Mouse (Mus musculus) urinary bladder, postnatal 36 days (tissue): ENCODE results near the gene Tmem82.

ENCODE experiments used
- DNase-seq, 2 experiments: peaks; one replicate each; pipeline ENCODE4 v3.0.0; 2022; ENCODE audit warnings: low spot score in 2 of 2, mixed read lengths in 1 of 2

The Tmem82 gene

GRCm38 (mm10) chr4:141641961-141642811, 23.8 kb upstream of the Tmem82 start:
- DNase-seq = no peak

GRCm38 (mm10) chr4:141641353-141641771, 22.9 kb upstream of the Tmem82 start:
- DNase-seq = no peak

GRCm38 (mm10) chr4:141639474-141639873, 21.0 kb upstream of the Tmem82 start:
- DNase-seq = no peak

GRCm38 (mm10) chr4:141636693-141637092, 18.3 kb upstream of the Tmem82 start:
- no peak for DNase-seq

GRCm38 (mm10) chr4:141635991-141636390, 17.6 kb upstream of the Tmem82 start:
- DNase-seq = no peak

GRCm38 (mm10) chr4:141632111-141632873, 13.9 kb upstream of the Tmem82 start:
- no peak for DNase-seq

- DNase-seq = no peak
Observed at GRCm38 (mm10) chr4:141631250-141631649, 12.8 kb upstream of the Tmem82 start.

- no peak for DNase-seq
Observed at GRCm38 (mm10) chr4:141630021-141630420, 11.6 kb upstream of the Tmem82 start.

GRCm38 (mm10) chr4:141628661-141629060, 10.2 kb upstream of the Tmem82 start:
- DNase-seq = no peak

GRCm38 (mm10) chr4:141627502-141627901, 9.1 kb upstream of the Tmem82 start:
- no peak for DNase-seq

- DNase-seq = no peak
Observed at GRCm38 (mm10) chr4:141625774-141626550, 7.5 kb upstream of the Tmem82 start.

- no peak for DNase-seq
Observed at GRCm38 (mm10) chr4:141624983-141625773, 6.7 kb upstream of the Tmem82 start.

GRCm38 (mm10) chr4:141624134-141624533, 5.7 kb upstream of the Tmem82 start:
- DNase-seq = no peak

GRCm38 (mm10) chr4:141623666-141624065, 5.2 kb upstream of the Tmem82 start, which contains the start of gene Slc25a34:
Slc25a34 (minus strand) TSS chr4:141623821.
- peak in 1 of 2 experiments; percentile 60 for DNase-seq

GRCm38 (mm10) chr4:141623037-141623436, 4.6 kb upstream of the Tmem82 start:
- DNase-seq = no peak

- DNase-seq = no peak
Observed at GRCm38 (mm10) chr4:141622580-141622979, 4.1 kb upstream of the Tmem82 start.

GRCm38 (mm10) chr4:141622091-141622490, 3.7 kb upstream of the Tmem82 start:
- DNase-seq = no peak

GRCm38 (mm10) chr4:141621297-141621696, 2.9 kb upstream of the Tmem82 start:
- no peak for DNase-seq

GRCm38 (mm10) chr4:141619299-141619883, 958 bp upstream of the Tmem82 start:
- no peak for DNase-seq

GRCm38 (mm10) chr4:141617863-141618564, 419 bp downstream of the Tmem82 start:
- DNase-seq = no peak
